ENCODE assay signal across 8 mouse cellular contexts in the genomic region with DNA sequence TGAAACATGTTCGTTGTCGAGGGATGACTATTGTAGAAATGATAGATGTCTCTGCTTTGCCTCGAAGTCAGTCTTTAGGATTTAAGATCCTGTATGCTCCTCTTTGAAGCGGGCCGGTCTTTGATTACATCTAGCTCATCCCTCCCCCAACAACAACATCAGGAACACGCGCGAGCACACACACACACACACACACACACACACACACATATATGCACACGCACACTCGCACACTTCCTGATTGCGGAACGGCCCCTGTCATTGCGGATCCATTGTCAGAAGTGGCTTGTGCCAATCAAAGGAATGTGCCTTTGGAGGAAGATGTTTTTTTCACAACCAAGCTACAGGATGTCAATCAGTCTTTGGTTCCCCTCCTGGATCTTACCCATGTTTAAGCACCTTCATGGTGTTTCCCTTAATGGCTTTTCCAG. TPM values are rescaled to one million over a fixed set of nuclear protein-coding genes. Genes with fewer than 3 reads are reported as not detected.
DNase-seq lines count a peak whose midpoint lies in the region; ATAC-seq and TF ChIP-seq lines count a peak whose summit lies in the region.

No protein-coding gene starts in this region.

- peaks cover 68% of the 10 kb centered on the region for H3K4me1 ChIP-seq in G1E (ENCODE audit: insufficient read depth, low read depth, low read length)
- H3K4me1 ChIP-seq in forebrain, postnatal 0 days (ENCODE audit: insufficient read depth) = peaks cover 25% of the 10 kb centered on the region
- H3K4me1 ChIP-seq in limb, embryonic 15.5 days = peaks cover 31% of the 10 kb centered on the region
- peaks cover 34% of the 10 kb centered on the region for H3K4me1 ChIP-seq in midbrain, embryonic 15.5 days

- peak overlapping the region; percentile 96 for H3K9ac ChIP-seq in forebrain, postnatal 0 days
- peak overlapping the region; percentile 84 for H3K9ac ChIP-seq in limb, embryonic 15.5 days
- peak overlapping the region; percentile 80 for H3K9ac ChIP-seq in midbrain, embryonic 15.5 days

- H3K4me3 ChIP-seq in G1E (ENCODE audit: low read depth, low read length) = peak overlapping the region; percentile 98
- peak overlapping the region; percentile 86 for H3K4me3 ChIP-seq in forebrain, postnatal 0 days (ENCODE audit: low read depth, low read length)
- peak overlapping the region; percentile 74 for H3K4me3 ChIP-seq in limb, embryonic 15.5 days
- H3K4me3 ChIP-seq in midbrain, embryonic 15.5 days = peak overlapping the region; percentile 84

- no peak for ATAC-seq in G1E (ENCODE audit: extremely low read depth, insufficient number of reproducible peaks, low FRiP score, poor library complexity, severe bottlenecking)
- no peak for ATAC-seq in forebrain, postnatal 0 days
- no peak for ATAC-seq in limb, embryonic 15.5 days (ENCODE audit: insufficient number of reproducible peaks, low FRiP score, low TSS enrichment, low read depth)
- ATAC-seq in midbrain, embryonic 15.5 days (replicated peaks) = 0 out of 2 replicates have a peak, but pooled peaks have one; percentile 2

- H3K4me2 ChIP-seq in forebrain, postnatal 0 days (ENCODE audit: low read depth) = peak overlapping the region; percentile 86
- peak overlapping the region; percentile 82 for H3K4me2 ChIP-seq in limb, embryonic 15.5 days
- H3K4me2 ChIP-seq in midbrain, embryonic 15.5 days = peak overlapping the region; percentile 67

- peak; percentile 90 for DNase-seq in heart, adult 11 months
- no peak for DNase-seq in heart, postnatal 25 days (ENCODE audit: low spot score)
- DNase-seq in G1E (ENCODE audit: low spot score) = no peak
- peak; percentile 51 for DNase-seq in forebrain, postnatal 0 days
- no peak for DNase-seq in gastrocnemius, postnatal 4 days (ENCODE audit: low spot score in 2 of 2)
- no peak for DNase-seq in ovary, postnatal 14 days (ENCODE audit: low spot score)

- H3K27ac ChIP-seq in forebrain, postnatal 0 days (ENCODE audit: low read depth, low read length) = peak overlapping the region; percentile 95
- peak overlapping the region; percentile 98; the same call in 1 of the 2 replicates for H3K27ac ChIP-seq in limb, embryonic 15.5 days
- H3K27ac ChIP-seq in midbrain, embryonic 15.5 days = peak overlapping the region; percentile 95

- WGBS in forebrain, postnatal 0 days = 0% methylated on average over 13 of the region's 13 CpGs
- WGBS in limb, embryonic 15.5 days = 0% methylated on average over 13 of the region's 13 CpGs
- whole genome bisulfite sequencing in midbrain, embryonic 15.5 days = under 1% methylated on average over 13 of the region's 13 CpGs

- no peak for TF ChIP-seq CTCF in G1E (IDR thresholded peaks at IDR 0.05; ENCODE audit: low read depth, low read length)
- no peak for TF ChIP-seq CTCF in forebrain, postnatal 0 days (IDR thresholded peaks at IDR 0.05; ENCODE audit: low read depth)

- H3K36me3 ChIP-seq in G1E (replicated peaks) = peaks cover 21% of the 10 kb centered on the region
- no peaks in the 10 kb centered on the region for H3K36me3 ChIP-seq in forebrain, postnatal 0 days (ENCODE audit: insufficient read depth)
- no peaks in the 10 kb centered on the region for H3K36me3 ChIP-seq in limb, embryonic 15.5 days
- H3K36me3 ChIP-seq in midbrain, embryonic 15.5 days (replicated peaks) = no peaks in the 10 kb centered on the region

- H3K27me3 ChIP-seq in G1E (ENCODE audit: insufficient read depth, low read length) = no peaks in the 10 kb centered on the region
- no peaks in the 10 kb centered on the region for H3K27me3 ChIP-seq in forebrain, postnatal 0 days (ENCODE audit: insufficient read depth, low read length)
- no peaks in the 10 kb centered on the region for H3K27me3 ChIP-seq in limb, embryonic 15.5 days
- no peaks in the 10 kb centered on the region for H3K27me3 ChIP-seq in midbrain, embryonic 15.5 days (replicated peaks)

- H3K9me3 ChIP-seq in G1E (replicated peaks) = no peaks in the 10 kb centered on the region
- no peaks in the 10 kb centered on the region for H3K9me3 ChIP-seq in forebrain, postnatal 0 days (ENCODE audit: low read length)
- no peaks in the 10 kb centered on the region for H3K9me3 ChIP-seq in limb, embryonic 15.5 days
- H3K9me3 ChIP-seq in midbrain, embryonic 15.5 days = no peaks in the 10 kb centered on the region

- intact Hi-C loops in heart, postnatal 25 days (cut with DNase I) = loop anchor here (2.0 kb wide), 1 partner anchor 25 kb away; no protein-coding TSS in a partner anchor

RNA-seq across cellular contexts. Expression of gene Zfp652, which starts 1.4 kb away (rescaled TPM):
- total RNA-seq in heart, postnatal 25 days (2021) = 10 to 100 TPM; 48.2 to 49.2 TPM
- total RNA-seq in G1E (2014; fragmentation: Nextera tagmentation) (259 and 261 TPM in 2 replicates), G1E (2017) (46.4 and 57.0 TPM in 2 replicates)
- 177 and 180 TPM in 2 replicates for polyA plus RNA-seq in G1E (2012)
- total RNA-seq in forebrain, postnatal 0 days (2014; rRNA removed) = 22.3 and 29.4 TPM in 2 replicates
- 11.5 and 16.5 TPM in 2 replicates for polyA plus RNA-seq in forebrain, postnatal 0 days (2015; fragmentation: Nextera tagmentation; extraction: Ambion mirVana)
- 23.4 and 26.6 TPM in 2 replicates for polyA plus RNA-seq in limb, embryonic 15.5 days (2015; fragmentation: Nextera tagmentation; extraction: Ambion mirVana)
- polyA plus RNA-seq in midbrain, embryonic 15.5 days (2015; fragmentation: Nextera tagmentation; extraction: Ambion mirVana) = 28.4 and 28.9 TPM in 2 replicates
- total RNA-seq in gastrocnemius, postnatal 4 days (2021) = 10 to 100 TPM; 49.2 to 53.4 TPM

RNA-seq across cellular contexts. Expression of gene B130006D01Rik, which starts 9.6 kb away (rescaled TPM):
- under 1 TPM; 0.34 to 0.47 TPM for total RNA-seq in heart, postnatal 25 days (2021)
- total RNA-seq in G1E (2014; fragmentation: Nextera tagmentation) = 28.1 and 30.8 TPM in 2 replicates
- 8.5 and 9.0 TPM in 2 replicates for total RNA-seq in G1E (2017)
- 0.02 TPM in 1 of 2 replicates, not detected in the other for polyA plus RNA-seq in G1E (2012)
- 1.9 and 2.5 TPM in 2 replicates for total RNA-seq in forebrain, postnatal 0 days (2014; rRNA removed)
- 0.10 and 0.47 TPM in 2 replicates for polyA plus RNA-seq in forebrain, postnatal 0 days (2015; fragmentation: Nextera tagmentation; extraction: Ambion mirVana)
- polyA plus RNA-seq in limb, embryonic 15.5 days (2015; fragmentation: Nextera tagmentation; extraction: Ambion mirVana) = 0.99 and 1.2 TPM in 2 replicates
- polyA plus RNA-seq in midbrain, embryonic 15.5 days (2015; fragmentation: Nextera tagmentation; extraction: Ambion mirVana) = 1.1 and 1.7 TPM in 2 replicates
- 1 to 10 TPM in 1 of 2 experiments, under 1 TPM in 1; 0.83 to 1.1 TPM for total RNA-seq in gastrocnemius, postnatal 4 days (2021)

RNA-seq across cellular contexts. Expression of gene Phb, which starts 47.1 kb away (rescaled TPM):
- total RNA-seq in heart, postnatal 25 days (2021) = 100 to 1,000 TPM; 384 to 423 TPM
- total RNA-seq in G1E (2014; fragmentation: Nextera tagmentation) (46.6 and 50.0 TPM in 2 replicates), G1E (2017) (111 and 115 TPM in 2 replicates)
- polyA plus RNA-seq in G1E (2012) = 35.9 and 44.0 TPM in 2 replicates
- total RNA-seq in forebrain, postnatal 0 days (2014; rRNA removed) = 130 and 149 TPM in 2 replicates
- 192 and 197 TPM in 2 replicates for polyA plus RNA-seq in forebrain, postnatal 0 days (2015; fragmentation: Nextera tagmentation; extraction: Ambion mirVana)
- 195 and 220 TPM in 2 replicates for polyA plus RNA-seq in limb, embryonic 15.5 days (2015; fragmentation: Nextera tagmentation; extraction: Ambion mirVana)
- 166 and 185 TPM in 2 replicates for polyA plus RNA-seq in midbrain, embryonic 15.5 days (2015; fragmentation: Nextera tagmentation; extraction: Ambion mirVana)
- total RNA-seq in gastrocnemius, postnatal 4 days (2021) = 100 to 1,000 TPM; 144 to 147 TPM

Comparison
In these comparisons a context has a peak if more than half of its experiments do, and no peak if none do; other contexts are left out.
1. DNase-seq: peak in heart, adult 11 months (single experiment) and forebrain, postnatal 0 days (single experiment); none in heart, postnatal 25 days (single experiment), G1E (single experiment), gastrocnemius, postnatal 4 days (0 of 2) and ovary, postnatal 14 days (single experiment).
2. Peak in every context shown above with its lines, with median percentiles within 50 percentile points of each other: H3K4me3 ChIP-seq, H3K27ac ChIP-seq, H3K4me2 ChIP-seq and H3K9ac ChIP-seq.